Mouse (Mus musculus): Measurements from ENCODE around the gene Gpr180.

DNA sequence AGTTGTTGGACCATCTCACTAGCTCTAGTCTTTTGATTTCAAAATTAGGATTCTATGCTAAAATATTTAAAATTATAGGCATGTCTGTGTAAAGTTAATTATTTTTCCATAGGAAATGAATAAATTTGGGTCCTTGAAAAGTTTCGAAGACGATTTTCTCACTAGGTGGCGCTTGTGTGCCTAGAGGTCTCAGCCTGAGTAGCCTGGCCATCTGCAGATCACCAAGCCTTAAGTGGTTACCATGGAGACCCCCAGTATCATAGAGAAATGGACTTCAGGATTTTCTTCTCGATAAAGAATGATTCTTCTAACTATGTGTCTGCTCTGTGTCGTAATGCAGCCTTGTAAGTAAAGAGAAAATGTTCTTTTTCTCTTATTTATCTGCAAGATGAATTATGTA lies 72.7 kb downstream of the Gpr180 start:
- TF ChIP-seq CTCF (IDR thresholded peaks at IDR 0.05; ENCODE audit: borderline replicate concordance, control insufficient read depth, extremely low read depth, insufficient read depth, low read length, poor library complexity) (no peak), POLR2A (IDR thresholded peaks at IDR 0.05; ENCODE audit: control insufficient read depth, extremely low read depth, insufficient read depth, low read length, poor library complexity) (no peak)
